Mouse (Mus musculus) lung, adult 2 months (tissue): ENCODE measurements around the gene Cbx1. TPM values are rescaled to one million over a fixed set of nuclear protein-coding genes. Genes with fewer than 3 reads are reported as not detected.
"Not testable (repeated sequence)": the region's sequence is repeated elsewhere in the genome, so short reads cannot be mapped to it uniquely, and the experiment has no call there.

Source experiments
- DNase-seq: peaks from one replicate; pipeline ENCODE4 v3.0.0; 2022
- H3K4me1 ChIP-seq: fragments of 200-500 bp; 2 replicates; pipeline ENCODE4 v1.6.1; 2011; ENCODE audit warnings: low read length; ENCODE audit not compliant: control insufficient read depth, insufficient read depth
- H3K4me3 ChIP-seq: fragments of 200-500 bp; replicated peaks from 2 replicates; pipeline ENCODE3; 2011; ENCODE audit warnings: low read depth, mild to moderate bottlenecking, control low read depth, low read length; ENCODE audit errors: extremely low read depth
- CTCF ChIP-seq: fragments of 200-500 bp; IDR thresholded peaks from 2 replicates; pipeline ENCODE4 v1.5.1; 2011; ENCODE audit warnings: mild to moderate bottlenecking, low read length, control low read depth; ENCODE audit not compliant: insufficient read depth
- POLR2A ChIP-seq: fragments of 200-500 bp; IDR thresholded peaks from 2 replicates; pipeline ENCODE4 v1.6.1; 2011; ENCODE audit warnings: low read depth, mild to moderate bottlenecking, control low read depth, low read length, borderline replicate concordance; ENCODE audit errors: extremely low read depth
- WGBS: fragments of 180-500 bp; shearing (Covaris S2); methylation state at CpG from one replicate; pipeline ENCODE4 v1.1.7; 2018; 5-methylcytosine and 5-hydroxymethylcytosine counted together
- polyA plus RNA-seq: library from polyadenylated mRNA; depleted of rRNA; stranded (reverse); fragments of >200 nt; gene quantifications from 2 replicates; pipeline ENCODE4 v1.2.3, GENCODE M21; 2012

Gene Cbx1
- polyA plus RNA-seq, 1 experiment: 15.3 TPM

GRCm38 (mm10) chr11:96809562-96810235 lies 20.8 kb downstream of the Cbx1 start:
- Histone ChIP-seq H3K4me1 (no peaks in the 10 kb centered on the region), H3K4me3 (no peak overlapping the region)
- 89% methylated on average over 6 of the region's 6 CpGs for WGBS
- DNase-seq: no peak
- no peak for TF ChIP-seq POLR2A
- no peak for TF ChIP-seq CTCF

- H3K4me3 ChIP-seq, DNase-seq, H3K4me1 ChIP-seq: not testable (repeated sequence)
- 93% methylated on average over 1 of the region's 1 CpGs for WGBS
These were observed 22.3 kb downstream of the Cbx1 start for GRCm38 (mm10) chr11:96811188-96811587.

GRCm38 (mm10) chr11:96813455-96813854 lies 24.5 kb downstream of the Cbx1 start:
- Histone ChIP-seq H3K4me3 (no peak overlapping the region), H3K4me1 (no peaks in the 10 kb centered on the region)
- TF ChIP-seq CTCF (no peak), POLR2A (no peak)
- DNase-seq: no peak
- WGBS: 81% methylated on average over 4 of the region's 4 CpGs

- Histone ChIP-seq H3K4me3 (no peak overlapping the region), H3K4me1 (no peaks in the 10 kb centered on the region)
- TF ChIP-seq CTCF (no peak), POLR2A (no peak)
- DNase-seq: no peak
- WGBS: 85% methylated on average over 5 of the region's 5 CpGs
These were observed 25.0 kb downstream of the Cbx1 start for GRCm38 (mm10) chr11:96813920-96814319.

GRCm38 (mm10) chr11:96814443-96814842 lies 25.5 kb downstream of the Cbx1 start:
- Histone ChIP-seq H3K4me3 (no peak overlapping the region), H3K4me1 (no peaks in the 10 kb centered on the region)
- TF ChIP-seq POLR2A (no peak), CTCF (no peak)
- 67% methylated on average over 2 of the region's 2 CpGs for WGBS
- no peak for DNase-seq

GRCm38 (mm10) chr11:96815895-96816294 lies 27.0 kb downstream of the Cbx1 start:
- 92% methylated on average over 2 of the region's 2 CpGs for WGBS
- no peaks in the 10 kb centered on the region for H3K4me1 ChIP-seq
- TF ChIP-seq CTCF: no peak
- TF ChIP-seq POLR2A: no peak
- no peak overlapping the region for H3K4me3 ChIP-seq
- DNase-seq: no peak

- 89% methylated on average over 1 of the region's 1 CpGs for WGBS
- Histone ChIP-seq H3K4me3 (no peak overlapping the region), H3K4me1 (no peaks in the 10 kb centered on the region)
- TF ChIP-seq CTCF: no peak
- no peak for TF ChIP-seq POLR2A
- no peak for DNase-seq
These were observed 27.6 kb downstream of the Cbx1 start for GRCm38 (mm10) chr11:96816494-96816893.

- H3K4me1 ChIP-seq: no peaks in the 10 kb centered on the region; the same call in 1 of the 2 replicates
- DNase-seq: no peak
- WGBS: 86% methylated on average over 5 of the region's 5 CpGs
- no peak overlapping the region for H3K4me3 ChIP-seq
- TF ChIP-seq POLR2A: no peak
- no peak for TF ChIP-seq CTCF
These were observed 28.1 kb downstream of the Cbx1 start for GRCm38 (mm10) chr11:96816979-96817378.

- TF ChIP-seq CTCF (no peak), POLR2A (no peak)
- DNase-seq: no peak
- 78% methylated on average over 8 of the region's 8 CpGs for WGBS
These were observed 29.3 kb downstream of the Cbx1 start for GRCm38 (mm10) chr11:96818128-96818710.

GRCm38 (mm10) chr11:96821956-96822355 lies 33.0 kb downstream of the Cbx1 start:
- 82% methylated on average over 10 of the region's 10 CpGs for WGBS
- TF ChIP-seq CTCF: no peak
- no peak for TF ChIP-seq POLR2A

More at GRCm38 (mm10) chr11:96818128-96818710, 29.3 kb downstream of the Cbx1 start:
- no peak overlapping the region for H3K4me3 ChIP-seq
- peaks cover 6% of the 10 kb centered on the region for H3K4me1 ChIP-seq

More at GRCm38 (mm10) chr11:96821956-96822355, 33.0 kb downstream of the Cbx1 start:
- H3K4me3 ChIP-seq: no peak overlapping the region
- DNase-seq: no peak
- H3K4me1 ChIP-seq: peaks cover 28% of the 10 kb centered on the region
